Mouse (Mus musculus) NIH3T3 (cell line): Measurements from ENCODE around the gene Nectin1.

Source experiments
- DNase-seq: peaks from one replicate; pipeline ENCODE4 v3.0.0-alpha.2; 2012; ENCODE audit warnings: low read depth

Nectin1 gene

GRCm38 (mm10) chr9:43765419-43766179 is 21.8 kb downstream of the Nectin1 start:
- DNase-seq: no peak

GRCm38 (mm10) chr9:43768779-43769178 is 25.0 kb downstream of the Nectin1 start:
- DNase-seq: no peak

- no peak for DNase-seq
Observed at GRCm38 (mm10) chr9:43769228-43769627, 25.4 kb downstream of the Nectin1 start.

- DNase-seq: no peak
Observed at GRCm38 (mm10) chr9:43769940-43770339, 26.2 kb downstream of the Nectin1 start.

GRCm38 (mm10) chr9:43771041-43771440 is 27.3 kb downstream of the Nectin1 start:
- DNase-seq: no peak

GRCm38 (mm10) chr9:43772460-43772859 is 28.7 kb downstream of the Nectin1 start:
- DNase-seq: no peak

GRCm38 (mm10) chr9:43773521-43773920 is 29.7 kb downstream of the Nectin1 start:
- DNase-seq: no peak

- DNase-seq: no peak
Observed at GRCm38 (mm10) chr9:43774427-43774826, 30.6 kb downstream of the Nectin1 start.

- DNase-seq: no peak
Observed at GRCm38 (mm10) chr9:43776231-43776630, 32.4 kb downstream of the Nectin1 start.

GRCm38 (mm10) chr9:43777362-43778360 is 33.9 kb downstream of the Nectin1 start:
- DNase-seq: no peak

GRCm38 (mm10) chr9:43780883-43781282 is 37.1 kb downstream of the Nectin1 start:
- DNase-seq: no peak

- DNase-seq: no peak
Observed at GRCm38 (mm10) chr9:43782401-43782800, 38.6 kb downstream of the Nectin1 start.

- peak; percentile 3 for DNase-seq
Observed at GRCm38 (mm10) chr9:43783959-43784358, 40.2 kb downstream of the Nectin1 start.

GRCm38 (mm10) chr9:43784841-43785240 is 41.1 kb downstream of the Nectin1 start:
- no peak for DNase-seq

GRCm38 (mm10) chr9:43787591-43787990 is 43.8 kb downstream of the Nectin1 start:
- no peak for DNase-seq

GRCm38 (mm10) chr9:43792681-43793080 is 48.9 kb downstream of the Nectin1 start:
- DNase-seq: no peak

GRCm38 (mm10) chr9:43793411-43793810 is 49.6 kb downstream of the Nectin1 start:
- no peak for DNase-seq

- no peak for DNase-seq
Observed at GRCm38 (mm10) chr9:43796031-43796430, 52.2 kb downstream of the Nectin1 start.

- DNase-seq: no peak
Observed at GRCm38 (mm10) chr9:43796841-43797740, 53.3 kb downstream of the Nectin1 start.

GRCm38 (mm10) chr9:43797746-43798145 is 54.0 kb downstream of the Nectin1 start:
- DNase-seq: no peak

- no peak for DNase-seq
Observed at GRCm38 (mm10) chr9:43800525-43800924, 56.7 kb downstream of the Nectin1 start.

- DNase-seq: peak; percentile 81
Observed at GRCm38 (mm10) chr9:43801911-43802310, 58.1 kb downstream of the Nectin1 start.
